Mouse (Mus musculus) A20 (cell line): Measurements from ENCODE around the gene Tmem217.

Experiments
- DNase-seq: peaks from one replicate; pipeline ENCODE4 v3.0.0-alpha.2; 2011; ENCODE audit warnings: low read depth, low spot score

Tmem217 gene

GRCm38 (mm10) chr17:29489971-29490712 is 62.0 kb downstream of the Tmem217 start:
- DNase-seq, result peak; percentile 100

- DNase-seq, result peak; percentile 80
These were observed 62.9 kb downstream of the Tmem217 start for GRCm38 (mm10) chr17:29488978-29489970.

GRCm38 (mm10) chr17:29488257-29488977 is 63.8 kb downstream of the Tmem217 start:
- no peak for DNase-seq

- peak; percentile 36 for DNase-seq
These were observed 66.6 kb downstream of the Tmem217 start for GRCm38 (mm10) chr17:29485336-29486233.

GRCm38 (mm10) chr17:29484431-29484830 is 67.8 kb downstream of the Tmem217 start:
- peak; percentile 67 for DNase-seq

GRCm38 (mm10) chr17:29483282-29483681 is 68.9 kb downstream of the Tmem217 start:
- DNase-seq, result peak; percentile 71

GRCm38 (mm10) chr17:29482632-29483031 is 69.6 kb downstream of the Tmem217 start:
- DNase-seq, result no peak

- no peak for DNase-seq
These were observed 71.9 kb downstream of the Tmem217 start for GRCm38 (mm10) chr17:29480256-29480655.

- peak; percentile 84 for DNase-seq
These were observed 73.9 kb downstream of the Tmem217 start for GRCm38 (mm10) chr17:29478271-29478670.

GRCm38 (mm10) chr17:29477357-29477756 is 74.8 kb downstream of the Tmem217 start:
- peak; percentile 97 for DNase-seq

- no peak for DNase-seq
These were observed 75.7 kb downstream of the Tmem217 start for GRCm38 (mm10) chr17:29476461-29476860.
